ENCODE assay signal across 8 mouse cellular contexts in the genomic region with DNA sequence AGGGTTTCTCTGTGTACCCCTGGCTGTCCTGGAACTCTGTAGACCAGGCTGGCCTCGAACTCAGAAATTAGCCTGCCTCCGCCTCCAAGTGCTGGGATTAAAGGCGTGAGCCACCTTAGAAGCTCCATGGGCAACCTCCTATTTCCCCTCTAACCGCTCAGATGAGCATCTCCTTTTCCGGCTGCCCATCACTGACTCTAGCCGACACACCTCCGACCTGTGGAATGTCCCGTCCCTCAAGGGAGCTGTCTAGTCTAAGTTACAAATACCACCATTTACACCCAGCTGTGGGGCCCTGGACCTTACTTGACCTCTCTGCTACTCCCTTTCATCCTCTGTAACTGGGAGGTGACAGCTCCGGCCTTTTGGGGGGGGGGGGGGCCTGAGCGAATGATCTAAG. TPM values are rescaled to one million over a fixed set of nuclear protein-coding genes. Genes with fewer than 3 reads are reported as not detected.
DNase-seq lines count a peak whose midpoint lies in the region; TF ChIP-seq lines count a peak whose summit lies in the region.

No protein-coding gene starts in this region.

- H3K9ac ChIP-seq in CH12.LX (ENCODE audit: insufficient read depth, low read depth) = peak overlapping the region; percentile 81

- H3K36me3 ChIP-seq in heart, embryonic 10.5 days = peaks cover 24% of the 10 kb centered on the region
- peaks cover 16 to 36% of the 10 kb centered on the region in 2 experiments for H3K36me3 ChIP-seq in CH12.LX (replicated peaks in 1 of 2; ENCODE audit: control insufficient read depth in 1 of 2, insufficient read depth in 1 of 2, low read length in 1 of 2)
- H3K36me3 ChIP-seq in limb, embryonic 10.5 days = peaks cover 27% of the 10 kb centered on the region

- H3K79me2 ChIP-seq in CH12.LX (replicated peaks; ENCODE audit: control insufficient read depth, extremely low read depth, insufficient read depth, poor library complexity, severe bottlenecking) = peaks cover 18% of the 10 kb centered on the region

- DNase-seq in heart, embryonic 10.5 days (ENCODE audit: low spot score) = no peak
- no peak for DNase-seq in heart, adult 11 months
- peak; percentile 54 for DNase-seq in CH12.LX (ENCODE audit: extremely low read depth)
- DNase-seq in embryo, embryonic 9.5 days (ENCODE audit: extremely low spot score) = peak; percentile 69
- DNase-seq in limb, embryonic 10.5 days (ENCODE audit: low spot score) = no peak
- no peak for DNase-seq in T-cell, adult 2 months (ENCODE audit: low spot score)
- DNase-seq in left cerebral cortex, postnatal 25 days (ENCODE audit: low spot score in 2 of 2) = no peak

- TF ChIP-seq POLR2A in CH12.LX (IDR thresholded peaks at IDR 0.05; ENCODE audit: low read depth, low read length) = no peak
- TF ChIP-seq POLR2A in olfactory bulb, adult 2 months (IDR thresholded peaks at IDR 0.05; ENCODE audit: insufficient read depth, low read depth, low read length) = no peak

- H3K27ac ChIP-seq in heart, embryonic 10.5 days = peak overlapping the region; percentile 96
- H3K27ac ChIP-seq in CH12.LX (ENCODE audit: insufficient read depth, low read depth) = peak overlapping the region; percentile 55; the same call in 1 of the 2 replicates
- peak overlapping the region; percentile 86 for H3K27ac ChIP-seq in limb, embryonic 10.5 days
- H3K27ac ChIP-seq in olfactory bulb, adult 2 months (ENCODE audit: insufficient read depth, low read depth, low read length) = no peak overlapping the region

- intact Hi-C loops in left cerebral cortex, postnatal 25 days (cut with DNase I) = no loop called here

- H3K9me3 ChIP-seq in heart, embryonic 10.5 days = no peaks in the 10 kb centered on the region
- H3K9me3 ChIP-seq in CH12.LX (replicated peaks; ENCODE audit: low read length) = no peaks in the 10 kb centered on the region
- H3K9me3 ChIP-seq in limb, embryonic 10.5 days (replicated peaks) = no peaks in the 10 kb centered on the region

- no peak for TF ChIP-seq EP300 in CH12.LX (IDR thresholded peaks at IDR 0.05; ENCODE audit: low read length)

- H3K27me3 ChIP-seq in heart, embryonic 10.5 days (ENCODE audit: insufficient read depth, poor library complexity, severe bottlenecking) = 0 out of 2 replicates have a peak, but pooled peaks cover 5% of the 10 kb centered on the region
- no peaks in the 10 kb centered on the region for H3K27me3 ChIP-seq in CH12.LX (replicated peaks)
- H3K27me3 ChIP-seq in limb, embryonic 10.5 days (ENCODE audit: low read depth, poor library complexity, severe bottlenecking) = no peaks in the 10 kb centered on the region

- dilution Hi-C loops in CH12.LX (cut with MboI; ENCODE audit: extremely low pct_ligation_motif_present, extremely low pct_unique_long_range_greater_than_20kb, low sequenced_read_pairs) = no loop called here

- peaks cover 17% of the 10 kb centered on the region for H3K4me1 ChIP-seq in heart, embryonic 10.5 days
- H3K4me1 ChIP-seq in CH12.LX (ENCODE audit: control insufficient read depth in 1 of 2, insufficient read depth in 2 of 2) = peaks cover 4 to 46% of the 10 kb centered on the region in 2 experiments; a peak in 3 of 4 replicates
- peaks cover 14% of the 10 kb centered on the region for H3K4me1 ChIP-seq in limb, embryonic 10.5 days
- H3K4me1 ChIP-seq in olfactory bulb, adult 2 months (ENCODE audit: control insufficient read depth, insufficient read depth, low read length) = peaks cover 7% of the 10 kb centered on the region

- peak overlapping the region; percentile 83 for H3K4me2 ChIP-seq in CH12.LX (ENCODE audit: insufficient read depth, low read depth, poor library complexity, severe bottlenecking)

- no peak for TF ChIP-seq CTCF in CH12.LX (conservative IDR thresholded peaks at IDR 0.05 in 1 of 2, IDR thresholded peaks at IDR 0.05 in 1 of 2; ENCODE audit: low read depth in 2 of 2, low read length in 2 of 2)
- no peak for TF ChIP-seq CTCF in olfactory bulb, adult 2 months (IDR thresholded peaks at IDR 0.05; ENCODE audit: insufficient read depth, low read depth, low read length)

- TF ChIP-seq RAD21 in CH12.LX (IDR thresholded peaks at IDR 0.05; ENCODE audit: low read depth, low read length) = no peak

- H3K4me3 ChIP-seq in heart, embryonic 10.5 days = peak overlapping the region; percentile 99
- peak overlapping the region; percentile 81 to 96 (median 92) for H3K4me3 ChIP-seq in CH12.LX (replicated peaks in 1 of 3; ENCODE audit: low read depth in 2 of 3, low read length in 2 of 3, poor library complexity in 1 of 3)
- peak overlapping the region; percentile 70 for H3K4me3 ChIP-seq in limb, embryonic 10.5 days
- H3K4me3 ChIP-seq in olfactory bulb, adult 2 months (ENCODE audit: insufficient read depth, low read depth, low read length) = peak overlapping the region; percentile 90

- WGBS in heart, embryonic 10.5 days = 9% methylated on average over 10 of the region's 10 CpGs
- 5% methylated on average over 10 of the region's 10 CpGs for WGBS in limb, embryonic 10.5 days
- WGBS in olfactory bulb, adult 2 months = 9% methylated on average over 10 of the region's 10 CpGs

- in situ Hi-C loops in CH12.LX (cut with MboI; ENCODE audit: low pct_ligation_motif_present, low pct_unique_long_range_greater_than_20kb, low sequenced_read_pairs) = no loop called here

TF ChIP-seq in CH12.LX, 34 proteins besides CTCF, POLR2A, EP300 and RAD21:
- TF ChIP-seq TBP (conservative IDR thresholded peaks at IDR 0.05; ENCODE audit: low read depth, low read length) (peak; percentile 77; the same call in 1 of the 2 replicates), NRF1 (IDR thresholded peaks at IDR 0.05; ENCODE audit: low read depth, low read length) (no peak)
TF ChIP-seq in CH12.LX: peak in this region for 1.

RNA-seq across cellular contexts. Expression of a gene that starts 0.9 kb away (rescaled TPM):
- 32.9 and 36.7 TPM in 2 replicates for polyA plus RNA-seq in heart, embryonic 10.5 days (2016; fragmentation: Nextera tagmentation; extraction: Ambion mirVana)
- total RNA-seq in CH12.LX (2012; rRNA removed) = 42.3 and 42.7 TPM in 2 replicates
- 24.6 and 25.4 TPM in 2 replicates for total RNA-seq in CH12.LX (2014; rRNA removed)
- 31.0 and 31.8 TPM in 2 replicates for polyA plus RNA-seq in CH12.LX (2012; ENCODE audit: insufficient read length, low read depth)
- 44.5 and 48.3 TPM in 2 replicates for polyA plus RNA-seq in limb, embryonic 10.5 days (2016; fragmentation: Nextera tagmentation; extraction: Ambion mirVana)
- polyA plus RNA-seq in olfactory bulb, adult 2 months (2012; ENCODE audit: insufficient read depth, insufficient read length, low replicate concordance, missing spikeins) = not detected in 2 replicates
- total RNA-seq in left cerebral cortex, postnatal 25 days (2021) = 10 to 100 TPM; 15.2 to 17.2 TPM

RNA-seq across cellular contexts. Expression of a gene that starts 8.1 kb away (rescaled TPM):
- 5.4 and 6.3 TPM in 2 replicates for polyA plus RNA-seq in heart, embryonic 10.5 days (2016; fragmentation: Nextera tagmentation; extraction: Ambion mirVana)
- total RNA-seq in CH12.LX (2012; rRNA removed) (4.4 and 4.7 TPM in 2 replicates), CH12.LX (2014; rRNA removed) (1.9 and 3.0 TPM in 2 replicates)
- polyA plus RNA-seq in CH12.LX (2012; ENCODE audit: insufficient read length, low read depth) = 6.8 and 9.7 TPM in 2 replicates
- 5.3 and 7.3 TPM in 2 replicates for polyA plus RNA-seq in limb, embryonic 10.5 days (2016; fragmentation: Nextera tagmentation; extraction: Ambion mirVana)
- not detected in 2 replicates for polyA plus RNA-seq in olfactory bulb, adult 2 months (2012; ENCODE audit: insufficient read depth, insufficient read length, low replicate concordance, missing spikeins)
- total RNA-seq in left cerebral cortex, postnatal 25 days (2021) = 10 to 100 TPM; 15.1 to 16.7 TPM

RNA-seq across cellular contexts. Expression of a gene that starts 53.7 kb away (rescaled TPM):
- 0.96 and 2.2 TPM in 2 replicates for polyA plus RNA-seq in heart, embryonic 10.5 days (2016; fragmentation: Nextera tagmentation; extraction: Ambion mirVana)
- total RNA-seq in CH12.LX (2012; rRNA removed) (225 and 342 TPM in 2 replicates), CH12.LX (2014; rRNA removed) (263 and 287 TPM in 2 replicates)
- polyA plus RNA-seq in CH12.LX (2012; ENCODE audit: insufficient read length, low read depth) = 299 and 302 TPM in 2 replicates
- polyA plus RNA-seq in limb, embryonic 10.5 days (2016; fragmentation: Nextera tagmentation; extraction: Ambion mirVana) = 1.5 and 1.7 TPM in 2 replicates
- not detected in 2 replicates for polyA plus RNA-seq in olfactory bulb, adult 2 months (2012; ENCODE audit: insufficient read depth, insufficient read length, low replicate concordance, missing spikeins)
- 1 to 10 TPM; 5.1 to 7.3 TPM for total RNA-seq in left cerebral cortex, postnatal 25 days (2021)

Comparison
In these comparisons a context has a peak if more than half of its experiments do, and no peak if none do; other contexts are left out.
1. DNase-seq: peak in CH12.LX (single experiment) and embryo, embryonic 9.5 days (single experiment); none in heart, embryonic 10.5 days (single experiment), heart, adult 11 months (single experiment), limb, embryonic 10.5 days (single experiment), T-cell, adult 2 months (single experiment) and left cerebral cortex, postnatal 25 days (0 of 2).
2. RNA of a gene that starts 0.9 kb away (polyA plus RNA-seq): 44.5 to 48.3 TPM in limb, embryonic 10.5 days, 32.9 to 36.7 TPM in heart, embryonic 10.5 days and 31.0 to 31.8 TPM in CH12.LX; not detected in olfactory bulb, adult 2 months; every median in the first group is over 10 times any median in the second.
3. RNA of a gene that starts 53.7 kb away (polyA plus RNA-seq): 299 to 302 TPM in CH12.LX; 0.96 to 2.2 TPM in heart, embryonic 10.5 days, 1.5 to 1.7 TPM in limb, embryonic 10.5 days and not detected in olfactory bulb, adult 2 months; every median in the first group is over 10 times any median in the second.
4. Peak in every context shown above with its lines, with median percentiles within 50 percentile points of each other: H3K4me3 ChIP-seq.